Mouse (Mus musculus) erythroblast, embryonic 14.5 days (primary cell): ENCODE results near the gene Psmb7. TPM values are rescaled to one million over a fixed set of nuclear protein-coding genes. Genes with fewer than 3 reads are reported as not detected.

Experiments used
- H3K27me3 ChIP-seq: 2 replicates; pipeline ENCODE4 v1.6.1; 2012; ENCODE audit warnings: inconsistent platforms; ENCODE audit not compliant: control insufficient read depth
- H3K36me3 ChIP-seq: 2 replicates; pipeline ENCODE4 v1.6.1; 2012; ENCODE audit warnings: mild to moderate bottlenecking, inconsistent platforms; ENCODE audit not compliant: control insufficient read depth
- H3K4me1 ChIP-seq: 2 replicates; pipeline ENCODE4 v1.6.1; 2012; ENCODE audit warnings: inconsistent platforms; ENCODE audit not compliant: control insufficient read depth
- H3K4me3 ChIP-seq: replicated peaks from 2 replicates; pipeline ENCODE3; 2012; ENCODE audit warnings: moderate library complexity, mild to moderate bottlenecking, inconsistent platforms
- H3K9me3 ChIP-seq: 2 replicates; pipeline ENCODE4 v1.6.1; 2012; ENCODE audit warnings: low read length, inconsistent platforms, mixed read lengths; ENCODE audit not compliant: control insufficient read depth
- GATA1 ChIP-seq: IDR thresholded peaks from 2 replicates; pipeline ENCODE4 v1.6.1; 2012; ENCODE audit warnings: low read length, inconsistent platforms, mixed read lengths
- TAL1 ChIP-seq: IDR thresholded peaks from 3 replicates; pipeline ENCODE4 v1.6.1; 2012; ENCODE audit warnings: low read length, inconsistent platforms, mixed read lengths
- polyA plus RNA-seq: library from polyadenylated mRNA; stranded (reverse); fragments of >175 nt; gene quantifications from 2 replicates; pipeline ENCODE4 v1.2.3, GENCODE M21; 2012

Psmb7 gene
- polyA plus RNA-seq, 1 experiment, result 2.3 TPM

GRCm38 (mm10) chr2:38647661-38648060 is 3.8 kb upstream of the Psmb7 start:
- TF ChIP-seq TAL1 (no peak), GATA1 (no peak)
- Histone ChIP-seq H3K36me3 (no peaks in the 10 kb centered on the region), H3K4me1 (peaks cover 12% of the 10 kb centered on the region), H3K4me3 (no peak overlapping the region), H3K9me3 (peaks cover 5% of the 10 kb centered on the region; the same call in 1 of the 2 replicates), H3K27me3 (peaks cover 4% of the 10 kb centered on the region; the same call in 1 of the 2 replicates)

GRCm38 (mm10) chr2:38647201-38647606 is 3.3 kb upstream of the Psmb7 start:
- Histone ChIP-seq H3K9me3 (peaks cover 5% of the 10 kb centered on the region; the same call in 1 of the 2 replicates), H3K4me3 (no peak overlapping the region), H3K4me1 (peaks cover 16% of the 10 kb centered on the region), H3K27me3 (peaks cover 3% of the 10 kb centered on the region; the same call in 1 of the 2 replicates), H3K36me3 (peaks cover 4% of the 10 kb centered on the region)
- TF ChIP-seq TAL1, result no peak
- TF ChIP-seq GATA1, result no peak

DNA sequence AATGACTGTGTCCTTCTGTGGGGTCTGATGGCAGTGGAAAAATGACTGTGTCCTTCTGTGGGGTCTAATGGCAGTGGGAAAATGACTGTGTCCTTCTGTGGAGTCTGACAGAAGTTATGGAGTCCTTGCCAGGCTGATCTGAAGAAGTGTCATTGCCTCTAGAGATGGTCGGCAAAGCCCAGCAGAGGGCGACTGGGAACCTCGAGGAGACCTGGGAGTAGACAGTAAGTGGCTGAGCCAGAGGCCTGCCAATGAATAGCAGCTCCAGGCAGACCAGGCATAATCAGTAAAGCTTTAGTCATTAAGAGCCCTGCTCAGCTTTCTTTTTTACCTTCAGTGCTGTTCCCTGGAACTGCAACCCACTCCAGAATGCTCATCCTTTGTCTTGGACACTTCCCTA is 2.0 kb upstream of the Psmb7 start:
- H3K27me3 ChIP-seq, result peaks cover 3% of the 10 kb centered on the region; the same call in 1 of the 2 replicates
- no peak overlapping the region for H3K4me3 ChIP-seq
- H3K36me3 ChIP-seq, result peaks cover 16% of the 10 kb centered on the region
- peaks cover 21% of the 10 kb centered on the region for H3K4me1 ChIP-seq
- H3K9me3 ChIP-seq, result peaks cover 5% of the 10 kb centered on the region; the same call in 1 of the 2 replicates
- no peak for TF ChIP-seq GATA1
- no peak for TF ChIP-seq TAL1

DNA sequence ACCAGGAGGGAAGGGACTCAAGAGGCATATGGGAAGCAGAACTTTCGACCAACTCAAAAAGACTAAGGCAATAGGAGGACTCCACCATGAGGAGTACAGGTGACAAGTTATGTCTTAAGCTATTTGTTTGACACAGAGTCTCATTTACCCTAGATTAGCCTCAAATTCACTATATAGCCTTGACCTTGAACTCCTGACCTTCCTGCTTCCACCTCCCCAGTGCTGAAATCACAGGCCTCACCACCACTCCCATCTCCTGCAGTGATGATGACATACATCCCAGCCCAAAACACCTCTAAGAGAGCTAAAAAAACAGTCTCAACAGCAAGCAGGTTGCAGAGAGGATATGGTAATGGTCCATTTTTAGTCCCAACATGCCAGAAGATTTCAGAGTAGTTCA is 2.1 kb downstream of the Psmb7 start:
- H3K27me3 ChIP-seq, result no peaks in the 10 kb centered on the region
- peaks cover 55% of the 10 kb centered on the region for H3K36me3 ChIP-seq
- TF ChIP-seq TAL1 (no peak), GATA1 (no peak)

GRCm38 (mm10) chr2:38637716-38638267 is 6.1 kb downstream of the Psmb7 start:
- H3K27me3 ChIP-seq, result no peaks in the 10 kb centered on the region
- TF ChIP-seq GATA1 (no peak), TAL1 (no peak)
- H3K36me3 ChIP-seq, result peaks cover 94% of the 10 kb centered on the region

More for the DNA sequence above, 2.1 kb downstream of the Psmb7 start:
- Histone ChIP-seq H3K4me3 (no peak overlapping the region), H3K9me3 (no peaks in the 10 kb centered on the region), H3K4me1 (peaks cover 21% of the 10 kb centered on the region)

GRCm38 (mm10) chr2:38630574-38630973 is 13.3 kb downstream of the Psmb7 start:
- Histone ChIP-seq H3K36me3 (peaks cover 99% of the 10 kb centered on the region), H3K4me1 (peaks cover 2% of the 10 kb centered on the region; the same call in 1 of the 2 replicates)
- TF ChIP-seq GATA1 (no peak), TAL1 (no peak)

More at GRCm38 (mm10) chr2:38637716-38638267, 6.1 kb downstream of the Psmb7 start:
- Histone ChIP-seq H3K4me1 (peaks cover 10% of the 10 kb centered on the region), H3K9me3 (no peaks in the 10 kb centered on the region), H3K4me3 (no peak overlapping the region)

GRCm38 (mm10) chr2:38629451-38629850 is 14.4 kb downstream of the Psmb7 start:
- TF ChIP-seq GATA1 (no peak), TAL1 (no peak)
- Histone ChIP-seq H3K9me3 (no peaks in the 10 kb centered on the region), H3K36me3 (peaks cover 99% of the 10 kb centered on the region)

More at GRCm38 (mm10) chr2:38630574-38630973, 13.3 kb downstream of the Psmb7 start:
- Histone ChIP-seq H3K27me3 (no peaks in the 10 kb centered on the region), H3K9me3 (no peaks in the 10 kb centered on the region), H3K4me3 (no peak overlapping the region)

GRCm38 (mm10) chr2:38628801-38629200 is 15.1 kb downstream of the Psmb7 start:
- Histone ChIP-seq H3K27me3 (no peaks in the 10 kb centered on the region), H3K4me3 (no peak overlapping the region), H3K4me1 (peaks cover 2% of the 10 kb centered on the region; the same call in 1 of the 2 replicates), H3K36me3 (peaks cover 97% of the 10 kb centered on the region), H3K9me3 (no peaks in the 10 kb centered on the region)
- no peak for TF ChIP-seq GATA1

More at GRCm38 (mm10) chr2:38629451-38629850, 14.4 kb downstream of the Psmb7 start:
- no peak overlapping the region for H3K4me3 ChIP-seq
- no peaks in the 10 kb centered on the region for H3K27me3 ChIP-seq
- peaks cover 2% of the 10 kb centered on the region; the same call in 1 of the 2 replicates for H3K4me1 ChIP-seq

GRCm38 (mm10) chr2:38623821-38624590 is 19.9 kb downstream of the Psmb7 start:
- TF ChIP-seq TAL1 (no peak), GATA1 (no peak)
- H3K9me3 ChIP-seq, result no peaks in the 10 kb centered on the region
- H3K27me3 ChIP-seq, result no peaks in the 10 kb centered on the region
- H3K4me1 ChIP-seq, result peaks cover 2% of the 10 kb centered on the region; the same call in 1 of the 2 replicates
- H3K4me3 ChIP-seq, result no peak overlapping the region
- H3K36me3 ChIP-seq, result peaks cover 83% of the 10 kb centered on the region
